9 mouse cellular contexts compared by ENCODE assay signal in the genomic region with DNA sequence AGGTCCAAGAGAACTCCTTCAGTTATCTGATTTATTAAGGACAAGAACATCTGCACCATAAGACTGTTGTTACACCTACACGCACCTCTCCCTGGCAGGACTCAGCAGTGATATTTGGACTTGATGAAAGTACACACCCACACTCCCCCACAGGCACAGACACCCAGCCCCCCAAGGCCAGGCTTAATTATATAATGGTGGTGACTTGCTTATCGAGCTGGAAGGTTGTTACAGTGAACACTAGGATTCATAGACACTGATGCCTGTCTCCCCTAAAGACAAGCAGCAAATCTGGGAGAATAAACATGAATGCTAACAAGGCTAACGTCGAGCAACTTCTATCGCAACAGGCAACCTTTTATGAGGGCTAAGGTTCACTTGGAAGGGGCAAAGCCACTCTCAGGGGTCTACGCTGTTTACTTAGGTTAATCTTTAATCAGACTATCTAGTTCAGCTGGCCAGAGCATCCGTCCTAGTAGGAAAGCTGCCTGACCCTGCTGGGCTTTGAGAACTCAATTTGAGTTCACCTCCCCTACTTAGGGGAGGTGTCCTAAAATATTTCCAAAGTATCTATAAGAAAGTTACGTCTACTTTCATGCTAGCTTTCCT. TPM values are rescaled to one million over a fixed set of nuclear protein-coding genes. Genes with fewer than 3 reads are reported as not detected.
DNase-seq lines count a peak whose midpoint lies in the region; ATAC-seq lines count a peak whose summit lies in the region.
"Had no signal": no experiment of that assay in that cellular context is flagged by ENCODE, and none has a peak within 500 bp of the region (broad histone marks: within the 10 kb centered on the region; RNA-seq: fewer than 3 reads in every experiment).

No protein-coding gene starts in this region.

- peaks cover 47% of the 10 kb centered on the region for H3K36me3 ChIP-seq in forebrain, embryonic 10.5 days (replicated peaks)
- H3K36me3 ChIP-seq in forebrain, embryonic 15.5 days = peaks cover 10% of the 10 kb centered on the region

- no peak overlapping the region for H3K4me2 ChIP-seq in forebrain, embryonic 15.5 days (replicated peaks)

- peak overlapping the region; percentile 63 for H3K4me3 ChIP-seq in forebrain, embryonic 10.5 days
- no peak overlapping the region for H3K4me3 ChIP-seq in forebrain, embryonic 15.5 days

- no peaks in the 10 kb centered on the region for H3K9me3 ChIP-seq in forebrain, embryonic 10.5 days
- H3K9me3 ChIP-seq in forebrain, embryonic 15.5 days = no peaks in the 10 kb centered on the region

- DNase-seq in forebrain, embryonic 10.5 days (ENCODE audit: extremely low spot score, low spot score) = no peak
- DNase-seq in right cerebral cortex, adult 18-20 months = peak; percentile 43
- DNase-seq in right cerebral cortex, postnatal 36 days (ENCODE audit: low spot score in 2 of 2) = no peak
- peak; percentile 67 to 74 for DNase-seq in kidney, postnatal 36 days
- peak; percentile 82 for DNase-seq in yolk sac, embryonic 10.5 days (ENCODE audit: low spot score)
- no peak for DNase-seq in left cerebral cortex, adult 18-20 months (ENCODE audit: low spot score in 2 of 2)
- no peak for DNase-seq in left cerebral cortex, adult 11 months (ENCODE audit: low spot score)

- H3K27ac ChIP-seq in forebrain, embryonic 10.5 days = no peak overlapping the region
- no peak overlapping the region for H3K27ac ChIP-seq in forebrain, embryonic 15.5 days (replicated peaks)
- H3K27ac ChIP-seq: macrophage had no signal

- no peak overlapping the region for H3K9ac ChIP-seq in forebrain, embryonic 15.5 days (replicated peaks)

- no peak for ATAC-seq in forebrain, embryonic 15.5 days (replicated peaks)

- H3K4me1 ChIP-seq in forebrain, embryonic 10.5 days = peaks cover 25% of the 10 kb centered on the region
- H3K4me1 ChIP-seq in forebrain, embryonic 15.5 days = peaks cover 4% of the 10 kb centered on the region

- 70% methylated on average over 8 of the region's 8 CpGs for WGBS in forebrain, embryonic 10.5 days
- 69% methylated on average over 8 of the region's 8 CpGs for WGBS in forebrain, embryonic 15.5 days

- H3K27me3 ChIP-seq in forebrain, embryonic 10.5 days (ENCODE audit: poor library complexity, severe bottlenecking) = no peaks in the 10 kb centered on the region
- H3K27me3 ChIP-seq in forebrain, embryonic 15.5 days = no peaks in the 10 kb centered on the region

RNA-seq across cellular contexts. Expression of gene Net1, which starts 26.4 kb away (rescaled TPM):
- polyA plus RNA-seq in forebrain, embryonic 10.5 days (2016; fragmentation: Nextera tagmentation; extraction: Ambion mirVana) = 64.7 and 75.3 TPM in 2 replicates
- polyA plus RNA-seq in forebrain, embryonic 15.5 days (2015; fragmentation: Nextera tagmentation; extraction: Ambion mirVana) = 14.1 and 17.1 TPM in 2 replicates
- total RNA-seq in left cerebral cortex, adult 18-20 months (2021) = 10 to 100 TPM; 36.9 to 42.4 TPM

RNA-seq across cellular contexts. Expression of gene Tubal3, which starts 26.5 kb away (rescaled TPM):
- polyA plus RNA-seq in forebrain, embryonic 10.5 days (2016; fragmentation: Nextera tagmentation; extraction: Ambion mirVana) = not detected in 2 replicates
- not detected in 2 replicates for polyA plus RNA-seq in forebrain, embryonic 15.5 days (2015; fragmentation: Nextera tagmentation; extraction: Ambion mirVana)
- not detected for total RNA-seq in left cerebral cortex, adult 18-20 months (2021)
- polyA plus RNA-seq: macrophage had no signal

RNA-seq across cellular contexts. Expression of gene Calm5, which starts 37.6 kb away (rescaled TPM):
- polyA plus RNA-seq in forebrain, embryonic 10.5 days (2016; fragmentation: Nextera tagmentation; extraction: Ambion mirVana) = not detected in 2 replicates
- not detected in 2 replicates for polyA plus RNA-seq in forebrain, embryonic 15.5 days (2015; fragmentation: Nextera tagmentation; extraction: Ambion mirVana)
- total RNA-seq in left cerebral cortex, adult 18-20 months (2021) = not detected
- polyA plus RNA-seq: macrophage had no signal

RNA-seq across cellular contexts. Expression of gene Ucn3, which starts 53.6 kb away (rescaled TPM):
- polyA plus RNA-seq in forebrain, embryonic 10.5 days (2016; fragmentation: Nextera tagmentation; extraction: Ambion mirVana) = not detected in 2 replicates
- 0.19 and 0.28 TPM in 2 replicates for polyA plus RNA-seq in forebrain, embryonic 15.5 days (2015; fragmentation: Nextera tagmentation; extraction: Ambion mirVana)
- total RNA-seq in left cerebral cortex, adult 18-20 months (2021) = under 1 TPM in 1 of 2 experiments, not detected in 1; 0.45 TPM
- polyA plus RNA-seq: macrophage had no signal

RNA-seq across cellular contexts. Expression of gene Calm4, which starts 54.0 kb away (rescaled TPM):
- not detected in 2 replicates for polyA plus RNA-seq in forebrain, embryonic 10.5 days (2016; fragmentation: Nextera tagmentation; extraction: Ambion mirVana)
- not detected in 2 replicates for polyA plus RNA-seq in forebrain, embryonic 15.5 days (2015; fragmentation: Nextera tagmentation; extraction: Ambion mirVana)
- total RNA-seq in left cerebral cortex, adult 18-20 months (2021) = not detected
- polyA plus RNA-seq: macrophage had no signal

Comparison
In these comparisons a context has a peak if more than half of its experiments do, and no peak if none do; other contexts are left out.
1. DNase-seq: peak in right cerebral cortex, adult 18-20 months (single experiment), kidney, postnatal 36 days (2 of 2) and yolk sac, embryonic 10.5 days (single experiment); none in forebrain, embryonic 10.5 days (single experiment), right cerebral cortex, postnatal 36 days (0 of 2), left cerebral cortex, adult 18-20 months (0 of 2) and left cerebral cortex, adult 11 months (single experiment).